In the genomic region with DNA sequence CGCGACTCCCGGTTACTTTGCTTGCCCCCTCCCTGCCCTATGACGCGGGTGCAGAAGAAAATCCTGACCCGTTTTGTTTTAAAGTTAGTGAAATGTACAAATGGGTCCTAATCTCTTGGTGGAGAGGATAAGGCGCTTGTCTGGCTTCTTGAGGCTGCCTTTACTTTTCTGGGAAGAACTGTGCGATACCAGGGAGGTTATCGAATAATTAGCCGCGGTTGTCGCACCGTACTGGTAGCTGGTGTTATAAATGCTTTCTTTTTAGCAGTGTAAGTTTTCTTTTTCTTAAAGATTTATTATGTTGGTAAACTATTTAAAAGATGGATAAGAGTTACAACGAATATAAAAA, we compare ENCODE assay signal across 8 mouse cellular contexts. TPM values are rescaled to one million over a fixed set of nuclear protein-coding genes. Genes with fewer than 3 reads are reported as not detected.
A peak's percentile ranks its signal among the peaks of the same experiment; 100 is the strongest.
DNase-seq lines count a peak whose midpoint lies in the region; ATAC-seq lines count a peak whose summit lies in the region.

No protein-coding gene starts in this region.

- ATAC-seq in lung, embryonic 15.5 days (ENCODE audit: borderline replicate concordance, extremely low read depth, low FRiP score, low TSS enrichment) = peak; percentile 21; the same call in 1 of the 2 replicates
- ATAC-seq in embryonic facial prominence, embryonic 13.5 days (ENCODE audit: insufficient number of reproducible peaks, insufficient read depth, low FRiP score, low TSS enrichment, low read depth) = no peak
- ATAC-seq in intestine, embryonic 16.5 days = no peak; the same call in 1 of the 2 replicates
- no peak for ATAC-seq in neural tube, embryonic 14.5 days (ENCODE audit: low read depth)
- no peak for ATAC-seq in inflammation-experienced regulatory T-cells, adult 6 months

- peaks cover 9% of the 10 kb centered on the region for H3K4me1 ChIP-seq in lung, embryonic 15.5 days
- H3K4me1 ChIP-seq in embryonic facial prominence, embryonic 13.5 days = no peaks in the 10 kb centered on the region; the same call in 1 of the 2 replicates
- peaks cover 7% of the 10 kb centered on the region; the same call in 1 of the 2 replicates for H3K4me1 ChIP-seq in intestine, embryonic 16.5 days (ENCODE audit: control insufficient read depth, insufficient read depth, low read length)
- peaks cover 12% of the 10 kb centered on the region for H3K4me1 ChIP-seq in neural tube, embryonic 14.5 days (ENCODE audit: control insufficient read depth, insufficient read depth, low read length)

- H3K27ac ChIP-seq in lung, embryonic 15.5 days = peak overlapping the region; percentile 80
- H3K27ac ChIP-seq in embryonic facial prominence, embryonic 13.5 days = no peak overlapping the region; the same call in 1 of the 2 replicates
- H3K27ac ChIP-seq in intestine, embryonic 16.5 days (ENCODE audit: low read length) = peak overlapping the region; percentile 78
- peak overlapping the region; percentile 87 for H3K27ac ChIP-seq in neural tube, embryonic 14.5 days (ENCODE audit: low read depth, low read length)

- WGBS in lung, embryonic 15.5 days = 2% methylated on average over 14 of the region's 14 CpGs
- WGBS in embryonic facial prominence, embryonic 13.5 days = 3% methylated on average over 14 of the region's 14 CpGs
- WGBS in intestine, embryonic 16.5 days = 2% methylated on average over 14 of the region's 14 CpGs
- under 1% methylated on average over 14 of the region's 14 CpGs for WGBS in neural tube, embryonic 14.5 days

- DNase-seq in lung, postnatal 4 days = no peak
- no peak for DNase-seq in thymus, postnatal 25 days
- no peak for DNase-seq in natural killer cell, adult 2 months (ENCODE audit: low spot score in 2 of 2)

- H3K4me3 ChIP-seq in lung, embryonic 15.5 days = peak overlapping the region; percentile 70
- H3K4me3 ChIP-seq in embryonic facial prominence, embryonic 13.5 days = peak overlapping the region; percentile 74
- peak overlapping the region; percentile 66 for H3K4me3 ChIP-seq in intestine, embryonic 16.5 days (ENCODE audit: low read length)
- peak overlapping the region; percentile 83 for H3K4me3 ChIP-seq in neural tube, embryonic 14.5 days (ENCODE audit: low read depth, low read length)

- H3K36me3 ChIP-seq in lung, embryonic 15.5 days = no peaks in the 10 kb centered on the region
- peaks cover 6% of the 10 kb centered on the region for H3K36me3 ChIP-seq in embryonic facial prominence, embryonic 13.5 days
- H3K36me3 ChIP-seq in intestine, embryonic 16.5 days (ENCODE audit: control insufficient read depth, insufficient read depth, low read length) = peaks cover 3% of the 10 kb centered on the region; the same call in 1 of the 2 replicates
- H3K36me3 ChIP-seq in neural tube, embryonic 14.5 days (ENCODE audit: control insufficient read depth, insufficient read depth, low read length) = no peaks in the 10 kb centered on the region; the same call in 1 of the 2 replicates

- no peaks in the 10 kb centered on the region for H3K9me3 ChIP-seq in lung, embryonic 15.5 days
- H3K9me3 ChIP-seq in embryonic facial prominence, embryonic 13.5 days = no peaks in the 10 kb centered on the region
- no peaks in the 10 kb centered on the region for H3K9me3 ChIP-seq in intestine, embryonic 16.5 days (ENCODE audit: control insufficient read depth, low read length)
- H3K9me3 ChIP-seq in neural tube, embryonic 14.5 days (ENCODE audit: control insufficient read depth, low read length) = no peaks in the 10 kb centered on the region

- peak overlapping the region; percentile 63 for H3K9ac ChIP-seq in lung, embryonic 15.5 days
- peak overlapping the region; percentile 85 for H3K9ac ChIP-seq in embryonic facial prominence, embryonic 13.5 days
- peak overlapping the region; percentile 78 for H3K9ac ChIP-seq in intestine, embryonic 16.5 days (ENCODE audit: low read depth, low read length)
- peak overlapping the region; percentile 76 for H3K9ac ChIP-seq in neural tube, embryonic 14.5 days (replicated peaks; ENCODE audit: low read depth, low read length)

- H3K27me3 ChIP-seq in lung, embryonic 15.5 days = no peaks in the 10 kb centered on the region
- H3K27me3 ChIP-seq in embryonic facial prominence, embryonic 13.5 days = no peaks in the 10 kb centered on the region
- no peaks in the 10 kb centered on the region for H3K27me3 ChIP-seq in intestine, embryonic 16.5 days (replicated peaks; ENCODE audit: control insufficient read depth, insufficient read depth, low read length)
- H3K27me3 ChIP-seq in neural tube, embryonic 14.5 days (ENCODE audit: control insufficient read depth, insufficient read depth, low read length) = no peaks in the 10 kb centered on the region

- H3K4me2 ChIP-seq in lung, embryonic 15.5 days = peak overlapping the region; percentile 86
- H3K4me2 ChIP-seq in embryonic facial prominence, embryonic 13.5 days = peak overlapping the region; percentile 70
- peak overlapping the region; percentile 67 for H3K4me2 ChIP-seq in intestine, embryonic 16.5 days (ENCODE audit: low read depth, low read length)
- H3K4me2 ChIP-seq in neural tube, embryonic 14.5 days (ENCODE audit: low read depth, low read length) = peak overlapping the region; percentile 79

RNA-seq across cellular contexts. Expression of gene Map3k13, which starts 0.5 kb away (rescaled TPM):
- 0.56 and 0.59 TPM in 2 replicates for polyA plus RNA-seq in lung, embryonic 15.5 days (2015; fragmentation: Nextera tagmentation; extraction: Ambion mirVana)
- polyA plus RNA-seq in embryonic facial prominence, embryonic 13.5 days (2015; fragmentation: Nextera tagmentation; extraction: Ambion mirVana) = 0.81 and 0.95 TPM in 2 replicates
- 2.2 and 2.8 TPM in 2 replicates for polyA plus RNA-seq in intestine, embryonic 16.5 days (2015; fragmentation: Nextera tagmentation; extraction: Ambion mirVana)
- polyA plus RNA-seq in neural tube, embryonic 14.5 days (2014; fragmentation: Nextera tagmentation; extraction: Ambion mirVana) = 10.7 and 13.0 TPM in 2 replicates
- under 1 TPM; 0.26 to 0.42 (median 0.38) TPM for polyA plus RNA-seq in inflammation-experienced regulatory T-cells, adult 6 months (2017; shearing (Covaris generic))

RNA-seq across cellular contexts. Expression of gene Ehhadh, which starts 7.1 kb away (rescaled TPM):
- polyA plus RNA-seq in lung, embryonic 15.5 days (2015; fragmentation: Nextera tagmentation; extraction: Ambion mirVana) = 2.1 and 2.4 TPM in 2 replicates
- 2.3 and 2.4 TPM in 2 replicates for polyA plus RNA-seq in embryonic facial prominence, embryonic 13.5 days (2015; fragmentation: Nextera tagmentation; extraction: Ambion mirVana)
- 20.2 and 25.9 TPM in 2 replicates for polyA plus RNA-seq in intestine, embryonic 16.5 days (2015; fragmentation: Nextera tagmentation; extraction: Ambion mirVana)
- 2.0 and 2.4 TPM in 2 replicates for polyA plus RNA-seq in neural tube, embryonic 14.5 days (2014; fragmentation: Nextera tagmentation; extraction: Ambion mirVana)
- polyA plus RNA-seq in inflammation-experienced regulatory T-cells, adult 6 months (2017; shearing (Covaris generic)) = 1 to 10 TPM; 3.2 to 7.9 (median 6.3) TPM
